Mouse (Mus musculus): ENCODE measurements at regions not wholly inside any gene's neighbourhood (a gene's known extent, or its start where the extent isn't known, plus 50 kb on each side); places are given as distances from the start of the nearest gene placed in this dataset.
A peak's percentile ranks its signal among the peaks of the same experiment; 100 is the strongest.

- dilution Hi-C loops (cut with MboI; ENCODE audit: extremely low pct_ligation_motif_present, extremely low pct_unique_long_range_greater_than_20kb, low sequenced_read_pairs) (no loop called here), in situ Hi-C loops (cut with MboI; ENCODE audit: low pct_ligation_motif_present, low pct_unique_long_range_greater_than_20kb, low sequenced_read_pairs) (loop anchor here (25.0 kb wide), 1 partner anchor 220 kb away; no protein-coding TSS in a partner anchor)
- Histone ChIP-seq H3K9me3 (replicated peaks; ENCODE audit: low read length) (no peaks in the 10 kb centered on the region), H3K27ac (ENCODE audit: insufficient read depth, low read depth) (no peak overlapping the region), H3K79me2 (replicated peaks; ENCODE audit: control insufficient read depth, extremely low read depth, insufficient read depth, poor library complexity, severe bottlenecking) (no peaks in the 10 kb centered on the region), H3K4me2 (ENCODE audit: insufficient read depth, low read depth, poor library complexity, severe bottlenecking) (no peak overlapping the region), H3K27me3 (replicated peaks) (no peaks in the 10 kb centered on the region), H3K9ac (ENCODE audit: insufficient read depth, low read depth) (no peak overlapping the region), H3K36me3 (replicated peaks in 1 of 2; ENCODE audit: control insufficient read depth in 1 of 2, insufficient read depth in 1 of 2, low read length in 1 of 2) (no peaks in the 10 kb centered on the region), H3K4me3 (replicated peaks in 1 of 3; ENCODE audit: low read depth in 2 of 3, low read length in 2 of 3, poor library complexity in 1 of 3) (no peak overlapping the region), H3K4me1 (ENCODE audit: control insufficient read depth in 1 of 2, insufficient read depth in 2 of 2) (peaks cover 0 to 3% of the 10 kb centered on the region in 2 experiments; a peak in 1 of 4 replicates)
- DNase-seq (ENCODE audit: extremely low read depth), result peak; percentile 7
- TF ChIP-seq SMC3 (IDR thresholded peaks at IDR 0.05; ENCODE audit: low read depth, low read length) (no peak), USF2 (conservative IDR thresholded peaks at IDR 0.05; ENCODE audit: low read depth, low read length) (no peak), ETS1 (conservative IDR thresholded peaks at IDR 0.05; ENCODE audit: low read depth, low read length) (no peak), JUND (conservative IDR thresholded peaks at IDR 0.05; ENCODE audit: low read depth, low read length) (no peak), JUN (IDR thresholded peaks at IDR 0.05; ENCODE audit: insufficient read depth, low read depth, low read length) (no peak), MAZ (IDR thresholded peaks at IDR 0.05; ENCODE audit: low read depth, low read length) (no peak), MEF2A (IDR thresholded peaks at IDR 0.05; ENCODE audit: borderline replicate concordance, low read depth, low read length) (no peak), ZC3H11A (IDR thresholded peaks at IDR 0.05; ENCODE audit: low read depth, low read length) (no peak), UBTF (IDR thresholded peaks at IDR 0.05; ENCODE audit: low read depth, low read length) (no peak), EP300 (IDR thresholded peaks at IDR 0.05; ENCODE audit: low read length) (no peak), USF1 (IDR thresholded peaks at IDR 0.05; ENCODE audit: low read depth, low read length) (no peak), NRF1 (IDR thresholded peaks at IDR 0.05; ENCODE audit: low read depth, low read length) (no peak), RAD21 (IDR thresholded peaks at IDR 0.05; ENCODE audit: low read depth, low read length) (no peak), MYC (IDR thresholded peaks at IDR 0.05; ENCODE audit: low read depth, low read length) (no peak), PAX5 (IDR thresholded peaks at IDR 0.05; ENCODE audit: low read length) (no peak), HCFC1 (IDR thresholded peaks at IDR 0.05; ENCODE audit: low read depth, low read length) (no peak), ELF1 (IDR thresholded peaks at IDR 0.05; ENCODE audit: low read depth, low read length) (no peak)
These were observed 55.1 kb upstream of the Otogl start for GRCm38 (mm10) chr10:107966996-107967395.

- Histone ChIP-seq H3K4me1 (ENCODE audit: control insufficient read depth in 1 of 2, insufficient read depth in 2 of 2) (peaks cover 0 to 3% of the 10 kb centered on the region in 2 experiments; a peak in 1 of 4 replicates), H3K27ac (ENCODE audit: insufficient read depth, low read depth) (no peak overlapping the region), H3K4me3 (replicated peaks in 1 of 3; ENCODE audit: low read depth in 2 of 3, low read length in 2 of 3, poor library complexity in 1 of 3) (no peak overlapping the region), H3K9me3 (replicated peaks; ENCODE audit: low read length) (no peaks in the 10 kb centered on the region), H3K79me2 (replicated peaks; ENCODE audit: control insufficient read depth, extremely low read depth, insufficient read depth, poor library complexity, severe bottlenecking) (no peaks in the 10 kb centered on the region), H3K27me3 (replicated peaks) (no peaks in the 10 kb centered on the region), H3K9ac (ENCODE audit: insufficient read depth, low read depth) (no peak overlapping the region), H3K36me3 (replicated peaks in 1 of 2; ENCODE audit: control insufficient read depth in 1 of 2, insufficient read depth in 1 of 2, low read length in 1 of 2) (no peaks in the 10 kb centered on the region), H3K4me2 (ENCODE audit: insufficient read depth, low read depth, poor library complexity, severe bottlenecking) (no peak overlapping the region)
- dilution Hi-C loops (cut with MboI; ENCODE audit: extremely low pct_ligation_motif_present, extremely low pct_unique_long_range_greater_than_20kb, low sequenced_read_pairs), result no loop called here
- no peak for DNase-seq (ENCODE audit: extremely low read depth)
- in situ Hi-C loops (cut with MboI; ENCODE audit: low pct_ligation_motif_present, low pct_unique_long_range_greater_than_20kb, low sequenced_read_pairs), result loop anchor here (25.0 kb wide), 1 partner anchor 223 kb away; no protein-coding TSS in a partner anchor
- no peak for TF ChIP-seq MAFK (IDR thresholded peaks at IDR 0.05; ENCODE audit: insufficient replicate concordance, low read length)
- TF ChIP-seq CHD2 (IDR thresholded peaks at IDR 0.05; ENCODE audit: low read length), result no peak
- no peak for TF ChIP-seq NRF1 (IDR thresholded peaks at IDR 0.05; ENCODE audit: low read depth, low read length)
These were observed 52.1 kb upstream of the Otogl start for GRCm38 (mm10) chr10:107964022-107964421.
